Mouse (Mus musculus) gastrocnemius, postnatal 25 days (tissue): Measurements from ENCODE around the gene Rpl38. TPM values are rescaled to one million over a fixed set of nuclear protein-coding genes. Genes with fewer than 3 reads are reported as not detected.
"Not testable (repeated sequence)": the region's sequence is repeated elsewhere in the genome, so short reads cannot be mapped to it uniquely, and the experiment has no call there.

Experiments used
- DNase-seq: peaks from one replicate; pipeline ENCODE4 v3.0.0; 2022
- total RNA-seq, 2 experiments: library from RNA; stranded (reverse); gene quantifications; 1 replicate in 1 of 2; 2 replicates in 1 of 2; pipeline ENCODE4 v1.2.3; 2021

The Rpl38 gene
- total RNA-seq, 2 experiments from 2014 or later, result 462 to 524 TPM

- no peak for DNase-seq
Measured at GRCm38 (mm10) chr11:114656994-114657644, 11.2 kb upstream of the Rpl38 start.

GRCm38 (mm10) chr11:114657737-114658136 lies 10.6 kb upstream of the Rpl38 start:
- no peak for DNase-seq

- no peak for DNase-seq
Measured at GRCm38 (mm10) chr11:114662161-114662560, 6.2 kb upstream of the Rpl38 start.

DNA sequence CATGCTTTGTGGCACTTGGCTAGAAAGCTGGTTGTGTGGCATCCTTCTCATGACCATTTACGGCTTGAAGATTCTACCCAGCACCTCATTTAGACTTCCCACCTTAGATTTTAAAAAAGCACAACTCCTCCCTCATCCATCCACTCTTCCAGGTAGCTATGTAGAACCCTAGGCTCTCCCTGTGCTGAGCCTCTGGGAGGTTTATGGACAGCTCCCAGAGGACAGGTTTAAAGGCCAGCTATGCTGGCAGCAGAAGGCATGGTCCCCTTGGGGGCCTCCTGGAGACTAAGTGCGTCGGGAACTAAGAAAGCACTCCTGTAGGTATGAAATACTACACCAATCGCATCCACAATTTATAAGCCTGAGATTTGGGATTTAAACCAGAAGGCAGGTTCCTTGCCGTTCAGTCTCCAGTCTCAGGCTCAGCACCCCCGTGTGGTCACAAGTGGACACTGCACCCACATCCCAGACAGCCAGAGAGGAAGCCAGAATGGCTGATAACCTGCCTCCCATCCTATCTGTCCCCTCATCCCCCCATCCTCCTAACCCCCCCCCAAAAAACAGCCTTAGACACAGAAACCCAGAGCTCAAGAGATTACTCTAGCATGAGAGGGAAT lies 5.5 kb upstream of the Rpl38 start:
- peak; percentile 40 for DNase-seq

DNA sequence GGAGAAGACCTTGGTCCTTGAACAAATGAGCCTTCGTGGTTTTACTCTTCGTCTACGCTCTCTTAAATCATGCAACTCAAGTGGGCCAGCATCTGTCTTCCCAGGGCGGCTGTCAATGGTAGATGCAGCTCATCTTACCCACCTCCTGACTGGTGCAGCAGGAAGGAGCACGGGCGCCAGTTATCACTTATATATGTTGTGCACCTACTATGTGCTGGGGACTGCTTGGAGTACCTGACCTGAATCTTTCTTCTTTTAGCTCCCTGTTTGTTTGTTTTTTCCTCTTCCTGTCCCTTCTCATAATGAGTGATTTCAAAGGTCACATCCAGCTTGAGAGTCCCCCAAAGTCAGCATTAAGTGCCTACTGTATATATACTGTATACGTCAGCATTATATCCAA lies 4.2 kb upstream of the Rpl38 start:
- DNase-seq, result no peak

DNA sequence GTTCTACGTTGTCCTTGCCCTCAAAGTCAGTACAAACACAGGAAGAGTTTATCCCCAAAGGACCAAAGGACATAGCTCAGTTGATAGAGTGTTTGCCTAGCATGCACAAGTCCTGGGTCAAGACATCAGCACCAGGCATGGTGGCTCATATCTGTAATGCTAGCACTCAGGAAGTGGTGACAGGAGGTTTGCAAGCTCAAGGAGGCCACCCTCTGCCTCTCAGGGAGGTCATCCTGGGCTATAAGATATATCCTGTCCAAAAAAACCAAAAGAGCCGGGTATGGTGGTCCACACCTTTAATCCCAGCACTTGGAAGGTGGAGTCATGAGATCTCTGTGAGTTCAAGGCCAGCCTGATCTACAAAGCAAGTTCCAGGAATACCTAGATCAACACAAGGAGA lies 2.9 kb upstream of the Rpl38 start:
- DNase-seq, result no peak

- DNase-seq, result no peak
Measured at GRCm38 (mm10) chr11:114666786-114667185, 1.5 kb upstream of the Rpl38 start.

DNA sequence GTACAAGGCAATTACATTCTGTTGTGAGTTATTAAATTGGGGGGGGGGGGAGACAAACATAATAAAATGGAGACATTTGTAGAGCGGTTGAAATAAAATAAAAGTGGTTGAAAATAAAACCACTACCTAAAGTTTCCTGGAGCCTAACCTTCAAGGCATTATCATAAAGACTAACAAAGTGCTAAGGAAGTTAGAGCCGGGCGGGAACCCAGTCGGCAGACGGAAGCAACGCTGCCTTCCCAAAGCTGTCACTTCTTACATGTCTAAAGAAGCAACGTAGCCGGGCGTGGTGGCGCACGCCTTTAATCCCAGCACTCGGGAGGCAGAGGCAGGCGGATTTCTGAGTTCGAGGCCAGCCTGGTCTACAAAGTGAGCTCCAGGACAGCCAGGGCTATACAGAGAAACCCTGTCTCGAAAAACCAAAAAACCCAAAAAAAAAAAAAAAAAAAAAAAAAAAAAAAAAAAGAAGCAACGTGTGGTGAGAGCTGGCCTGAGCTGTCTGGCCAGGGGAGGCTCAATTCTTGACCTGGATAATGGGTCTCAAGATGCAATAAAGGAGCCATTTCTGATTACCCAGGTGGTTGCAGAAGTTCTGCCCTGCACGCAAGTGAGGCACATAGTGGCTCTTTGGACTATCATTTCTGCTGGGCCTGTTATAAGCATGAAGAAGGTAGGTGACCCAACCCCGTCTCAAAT lies 940 bp upstream of the Rpl38 start:
- no peak for DNase-seq

DNA sequence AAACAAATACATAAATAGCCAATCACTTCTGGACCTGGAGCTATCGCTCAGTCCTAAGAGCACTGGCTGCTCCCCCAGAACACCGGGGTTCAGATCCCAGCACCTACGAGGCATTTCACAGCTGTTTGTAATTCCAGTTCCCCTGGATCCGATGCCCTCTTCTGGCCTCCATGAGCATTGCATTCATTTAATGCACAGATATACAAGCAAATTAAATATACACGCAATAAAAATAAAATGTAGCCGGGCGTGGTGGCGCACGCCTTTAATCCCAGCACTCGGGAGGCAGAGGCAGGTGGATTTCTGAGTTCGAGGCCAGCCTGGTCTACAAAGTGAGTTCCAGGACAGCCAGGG lies 415 bp upstream of the Rpl38 start:
- not testable (repeated sequence) for DNase-seq

- peak; percentile 66 for DNase-seq
Measured at GRCm38 (mm10) chr11:114668741-114669623, 658 bp downstream of the Rpl38 start.

- no peak for DNase-seq
Measured at GRCm38 (mm10) chr11:114669651-114670168, 1.4 kb downstream of the Rpl38 start.

GRCm38 (mm10) chr11:114671147-114671546 lies 2.8 kb downstream of the Rpl38 start:
- DNase-seq, result no peak

DNA sequence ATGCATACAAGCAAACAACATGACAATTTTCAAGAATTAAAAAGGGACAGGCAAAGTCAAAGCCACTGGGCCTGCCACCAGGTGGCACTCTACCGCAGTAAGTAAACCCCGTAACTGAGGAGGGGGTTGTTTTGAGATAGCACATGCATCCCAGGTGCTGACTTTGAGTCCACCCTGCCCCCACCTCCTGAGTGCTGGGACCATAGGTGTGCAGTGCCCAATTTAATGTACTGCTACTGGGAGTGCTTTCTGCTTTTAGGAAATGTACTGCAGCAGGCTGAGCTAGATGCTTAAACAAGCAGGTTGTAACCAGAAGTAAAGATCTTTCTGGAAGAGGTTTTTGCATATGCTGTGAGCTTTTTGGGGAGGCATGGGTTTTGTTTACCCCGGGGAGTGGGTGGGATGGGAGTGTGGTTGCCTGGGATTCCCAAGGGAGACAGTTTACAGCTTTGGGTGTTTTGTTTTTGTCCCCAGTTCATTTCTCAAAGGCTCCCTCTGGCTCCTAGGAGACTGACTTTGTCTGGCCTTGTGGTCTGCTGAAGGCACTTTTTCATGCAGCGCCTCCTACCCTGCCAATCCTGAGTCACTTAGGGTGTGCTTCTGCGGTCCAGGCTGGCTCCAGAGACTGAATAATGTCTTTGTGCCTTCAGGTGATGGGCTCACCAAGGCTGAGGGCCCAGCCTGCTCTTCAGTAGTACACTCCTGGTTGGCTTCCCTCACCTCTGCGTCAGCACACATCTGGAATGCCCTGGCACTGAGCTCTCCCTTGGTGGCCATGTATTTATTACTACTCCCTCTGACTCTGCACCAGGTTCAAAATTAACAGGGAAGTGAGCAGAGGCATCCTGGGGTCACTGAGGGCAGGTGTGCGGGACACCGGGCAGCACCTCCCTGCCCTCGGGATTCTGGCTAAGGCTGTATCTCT lies 4.7 kb downstream of the Rpl38 start:
- no peak for DNase-seq

DNA sequence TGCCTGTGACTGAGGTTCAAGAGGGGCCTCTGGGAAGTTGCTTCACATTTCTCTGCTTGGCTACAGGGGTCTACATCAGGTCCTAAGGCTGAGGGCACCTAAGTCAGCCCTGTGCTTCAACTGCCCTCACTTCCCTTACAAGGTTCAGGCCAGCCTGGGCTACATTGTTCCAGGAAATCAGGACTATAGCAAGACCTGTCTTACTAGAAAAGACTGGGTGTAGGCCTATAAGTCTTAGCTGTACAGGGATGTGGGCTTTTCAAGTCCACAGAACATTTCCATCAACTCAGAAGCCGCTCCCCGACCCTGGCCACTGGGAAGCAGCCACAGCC lies 5.4 kb downstream of the Rpl38 start:
- DNase-seq, result no peak

- DNase-seq, result no peak
Measured at GRCm38 (mm10) chr11:114674180-114674579, 5.9 kb downstream of the Rpl38 start.

DNA sequence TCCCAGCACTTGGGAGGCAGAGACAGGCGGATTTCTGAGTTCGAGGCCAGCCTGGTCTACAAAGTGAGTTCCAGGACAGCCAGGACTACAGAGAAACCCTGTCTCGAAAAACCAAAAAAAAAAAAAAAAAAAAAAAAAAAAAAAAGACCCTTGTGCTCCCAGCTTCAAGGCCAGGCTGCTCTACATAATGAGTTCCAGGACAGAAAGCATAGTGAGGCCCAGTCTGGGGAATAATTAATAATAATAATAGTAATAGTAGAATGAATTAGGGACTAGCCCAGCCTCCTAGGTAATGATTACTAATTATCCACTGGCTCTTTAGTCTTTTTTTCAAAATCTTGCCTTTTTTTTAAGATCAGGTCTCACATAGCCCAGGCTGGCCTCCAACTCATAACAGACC lies 6.5 kb downstream of the Rpl38 start:
- DNase-seq, result not testable (repeated sequence)

GRCm38 (mm10) chr11:114675341-114675825 lies 7.1 kb downstream of the Rpl38 start, which contains the start of gene Ttyh2:
Gene Ttyh2 (plus strand): TSS chr11:114675431.
- peak; percentile 88 for DNase-seq

DNA sequence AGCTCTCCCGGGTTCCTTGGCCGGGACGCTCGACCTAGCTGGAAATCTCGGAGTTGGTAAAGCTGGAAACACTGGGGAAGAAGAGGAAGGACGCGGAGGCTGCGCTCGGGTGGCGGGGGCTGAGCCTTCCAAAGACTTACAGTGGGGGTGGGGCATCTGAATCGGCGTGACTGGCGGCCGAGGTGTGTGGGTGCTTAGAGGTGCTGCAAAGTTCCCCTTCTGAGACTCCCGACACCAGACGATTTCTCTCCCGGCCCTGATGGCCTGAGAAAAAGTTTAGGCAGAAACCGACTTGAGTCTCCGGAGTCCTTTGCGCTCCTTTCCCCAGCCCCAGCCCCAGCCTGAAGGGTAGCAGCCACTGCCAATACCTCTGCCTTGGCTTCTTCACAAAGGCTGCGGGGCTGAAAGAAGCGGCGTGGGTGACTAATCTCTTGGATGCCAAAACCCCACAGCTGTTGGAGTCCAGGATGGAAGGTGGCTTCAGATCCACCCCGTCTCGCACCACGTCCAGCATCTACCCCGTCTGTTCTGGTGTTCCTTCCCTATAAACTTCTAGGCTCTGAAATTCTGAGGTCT lies 7.6 kb downstream of the Rpl38 start:
- peak; percentile 34 for DNase-seq

- DNase-seq, result no peak
Measured at GRCm38 (mm10) chr11:114676431-114676830, 8.1 kb downstream of the Rpl38 start.

DNA sequence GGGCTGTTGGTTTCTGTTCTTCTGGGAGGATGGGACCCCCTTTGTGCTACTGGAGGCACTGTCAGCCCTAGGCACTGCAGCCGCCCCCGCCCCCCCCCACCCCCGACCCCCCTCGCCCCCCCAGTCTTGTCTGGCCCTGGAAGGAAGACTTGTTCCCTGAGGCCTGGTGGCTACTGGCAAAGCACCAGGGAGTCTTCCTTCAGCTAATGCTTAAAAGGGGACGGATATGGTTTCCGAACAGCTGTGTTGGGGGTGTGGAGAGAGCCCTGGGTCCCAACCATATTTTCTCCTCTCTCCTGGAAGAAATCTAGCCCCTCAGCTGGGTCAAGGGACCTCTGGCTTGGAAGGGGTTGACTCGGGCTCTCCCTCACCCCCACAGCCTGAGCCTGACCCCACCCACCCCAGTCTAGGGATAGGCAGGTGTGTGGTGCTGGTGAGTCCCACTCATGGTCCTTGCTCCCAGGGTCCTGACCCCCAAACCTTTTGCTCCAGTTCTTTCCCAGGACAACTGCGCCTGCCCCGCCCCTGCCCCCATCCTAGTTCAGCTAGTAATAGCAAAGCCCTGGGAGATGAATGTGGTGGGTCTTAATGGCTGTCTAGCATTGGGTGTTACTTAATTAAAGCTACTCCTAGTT lies 8.7 kb downstream of the Rpl38 start:
- DNase-seq, result peak; percentile 48
